ENCODE assay signal across 10 mouse cellular contexts in the genomic region with DNA sequence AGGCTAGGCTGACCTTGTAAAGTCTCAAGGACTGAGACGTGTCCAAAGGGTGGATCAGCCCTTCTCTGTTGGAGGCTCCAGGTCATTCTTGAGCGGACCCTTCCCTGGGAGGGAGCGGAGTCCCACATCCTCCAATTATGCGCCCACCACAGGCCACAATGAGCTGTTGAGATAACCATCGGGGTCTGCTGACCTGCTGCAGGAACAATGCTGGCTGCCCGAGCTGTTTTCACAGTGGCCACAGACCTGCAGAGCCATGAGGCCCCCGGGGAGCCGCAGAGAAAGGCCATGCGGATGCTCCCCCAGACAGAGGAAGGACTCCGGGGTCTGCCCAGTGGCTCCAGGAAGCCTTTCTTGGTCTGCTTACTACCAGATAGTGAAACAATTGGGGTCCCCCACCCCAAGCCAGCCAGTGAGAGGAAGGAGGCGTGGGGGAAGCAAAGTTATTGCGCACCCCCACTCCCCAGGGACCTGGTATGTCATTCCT. TPM values are rescaled to one million over a fixed set of nuclear protein-coding genes. Genes with fewer than 3 reads are reported as not detected.
DNase-seq lines count a peak whose midpoint lies in the region; ATAC-seq and TF ChIP-seq lines count a peak whose summit lies in the region.
"Had no signal": no experiment of that assay in that cellular context is flagged by ENCODE, and none has a peak within 500 bp of the region (broad histone marks: within the 10 kb centered on the region; RNA-seq: fewer than 3 reads in every experiment).

No protein-coding gene starts in this region.

- no peaks in the 10 kb centered on the region for H3K27me3 ChIP-seq in stomach, embryonic 16.5 days (ENCODE audit: control insufficient read depth, insufficient read depth, low read length)
- no peaks in the 10 kb centered on the region for H3K27me3 ChIP-seq in stomach, postnatal 0 days (ENCODE audit: control insufficient read depth, insufficient read depth, low read length)
- H3K27me3 ChIP-seq in heart, postnatal 0 days (ENCODE audit: control insufficient read depth, insufficient read depth, low read length): no peaks in the 10 kb centered on the region
- H3K27me3 ChIP-seq: heart, embryonic 13.5 days; liver, embryonic 13.5 days had no signal

- H3K9ac ChIP-seq in stomach, embryonic 16.5 days (ENCODE audit: low read length): no peak overlapping the region
- no peak overlapping the region for H3K9ac ChIP-seq in stomach, postnatal 0 days (ENCODE audit: low read length)
- H3K9ac ChIP-seq in heart, postnatal 0 days (replicated peaks; ENCODE audit: low read depth, low read length): no peak overlapping the region
- H3K9ac ChIP-seq: heart, embryonic 13.5 days; liver, embryonic 13.5 days had no signal

- H3K4me1 ChIP-seq in stomach, embryonic 16.5 days (ENCODE audit: control insufficient read depth, insufficient read depth, low read length): peaks cover 23% of the 10 kb centered on the region
- peaks cover 5% of the 10 kb centered on the region; the same call in 1 of the 2 replicates for H3K4me1 ChIP-seq in stomach, postnatal 0 days (replicated peaks; ENCODE audit: control insufficient read depth, insufficient read depth)
- H3K4me1 ChIP-seq in heart, postnatal 0 days (ENCODE audit: control insufficient read depth, insufficient read depth): no peaks in the 10 kb centered on the region; the same call in 1 of the 2 replicates

- no peaks in the 10 kb centered on the region for H3K9me3 ChIP-seq in stomach, embryonic 16.5 days (replicated peaks; ENCODE audit: control insufficient read depth, low read length)
- H3K9me3 ChIP-seq in stomach, postnatal 0 days (ENCODE audit: control insufficient read depth, low read length): no peaks in the 10 kb centered on the region
- no peaks in the 10 kb centered on the region for H3K9me3 ChIP-seq in heart, postnatal 0 days (replicated peaks; ENCODE audit: control insufficient read depth, low read length)
- H3K9me3 ChIP-seq: heart, embryonic 13.5 days; liver, embryonic 13.5 days had no signal

- TF ChIP-seq CTCF in stomach, postnatal 0 days (IDR thresholded peaks at IDR 0.05; ENCODE audit: low read depth): no peak
- no peak for TF ChIP-seq CTCF in heart, postnatal 0 days (IDR thresholded peaks at IDR 0.05; ENCODE audit: low read depth)

- H3K36me3 ChIP-seq in stomach, embryonic 16.5 days (ENCODE audit: control insufficient read depth, insufficient read depth, low read length): peaks cover 22% of the 10 kb centered on the region
- peaks cover 23% of the 10 kb centered on the region; the same call in 1 of the 2 replicates for H3K36me3 ChIP-seq in stomach, postnatal 0 days (ENCODE audit: control insufficient read depth, insufficient read depth, low read length)
- H3K36me3 ChIP-seq in heart, postnatal 0 days (replicated peaks; ENCODE audit: control insufficient read depth, insufficient read depth, low read length): peaks cover 50% of the 10 kb centered on the region

- H3K4me3 ChIP-seq in stomach, embryonic 16.5 days (replicated peaks; ENCODE audit: low read length): no peak overlapping the region
- no peak overlapping the region for H3K4me3 ChIP-seq in stomach, postnatal 0 days (ENCODE audit: low read depth, low read length)
- no peak overlapping the region for H3K4me3 ChIP-seq in heart, postnatal 0 days (ENCODE audit: low read depth, low read length)
- H3K4me3 ChIP-seq: heart, embryonic 13.5 days; liver, embryonic 13.5 days had no signal

- peak; percentile 27; the same call in 1 of the 2 replicates for ATAC-seq in stomach, embryonic 16.5 days (ENCODE audit: insufficient read depth, low FRiP score)
- no peak for ATAC-seq in stomach, postnatal 0 days (ENCODE audit: low FRiP score, low TSS enrichment)
- ATAC-seq in heart, postnatal 0 days (ENCODE audit: insufficient read depth, low read depth): peak; percentile 77

- 69% methylated on average over 12 of the region's 12 CpGs for WGBS in stomach, embryonic 16.5 days
- 67% methylated on average over 12 of the region's 12 CpGs for WGBS in stomach, postnatal 0 days
- WGBS in heart, postnatal 0 days: 53% methylated on average over 12 of the region's 12 CpGs

- no peak for TF ChIP-seq EP300 in stomach, postnatal 0 days (optimal IDR thresholded peaks at IDR 0.05)
- TF ChIP-seq EP300 in heart, postnatal 0 days (IDR thresholded peaks at IDR 0.05; ENCODE audit: low read depth): peak; percentile 97

- no peak overlapping the region for H3K4me2 ChIP-seq in stomach, embryonic 16.5 days (ENCODE audit: low read depth, low read length)
- no peak overlapping the region for H3K4me2 ChIP-seq in stomach, postnatal 0 days (replicated peaks; ENCODE audit: low read depth)
- H3K4me2 ChIP-seq in heart, postnatal 0 days (ENCODE audit: low read depth, low read length): no peak overlapping the region
- H3K4me2 ChIP-seq: liver, embryonic 13.5 days had no signal

- DNase-seq in stomach, postnatal 0 days (ENCODE audit: low spot score): no peak
- DNase-seq in heart, postnatal 0 days (ENCODE audit: low spot score): peak; percentile 39
- DNase-seq in kidney, postnatal 36 days: peak; percentile 73 to 74
- DNase-seq in cerebellum, adult 18-20 months: no peak
- DNase-seq in cerebellum, postnatal 36 days: no peak
- DNase-seq in left cerebral cortex, adult 18-20 months (ENCODE audit: low spot score in 2 of 2): no peak
- no peak for DNase-seq in thymus, postnatal 0 days (ENCODE audit: low spot score)
- DNase-seq: liver, embryonic 13.5 days had no signal

- H3K27ac ChIP-seq in stomach, embryonic 16.5 days (ENCODE audit: low read length): no peak overlapping the region
- H3K27ac ChIP-seq in stomach, postnatal 0 days (replicated peaks): no peak overlapping the region
- no peak overlapping the region; the same call in 1 of the 2 replicates for H3K27ac ChIP-seq in heart, postnatal 0 days (ENCODE audit: low read depth)
- H3K27ac ChIP-seq: liver, embryonic 13.5 days had no signal

RNA-seq across cellular contexts. Expression of a gene that starts 37.4 kb away (rescaled TPM):
- 54.4 and 59.5 TPM in 2 replicates for polyA plus RNA-seq in stomach, embryonic 16.5 days (2015; fragmentation: Nextera tagmentation; extraction: Ambion mirVana)
- 55.3 and 66.5 TPM in 2 replicates for polyA plus RNA-seq in stomach, postnatal 0 days (2015; fragmentation: Nextera tagmentation; extraction: Ambion mirVana)
- 95.3 and 149 TPM in 2 replicates for total RNA-seq in heart, postnatal 0 days (2014; rRNA removed; ENCODE audit: low replicate concordance)
- polyA plus RNA-seq in heart, postnatal 0 days (2015; fragmentation: Nextera tagmentation; extraction: Ambion mirVana): 87.4 and 116 TPM in 2 replicates
- total RNA-seq in left cerebral cortex, adult 18-20 months (2021): 100 to 1,000 TPM; 134 to 137 TPM
- polyA plus RNA-seq in thymus, postnatal 0 days (2015; fragmentation: Nextera tagmentation; extraction: Ambion mirVana): 43.0 and 63.3 TPM in 2 replicates

Comparison
In these comparisons a context has a peak if more than half of its experiments do, and no peak if none do; other contexts are left out.
1. DNase-seq: peak in heart, postnatal 0 days (single experiment) and kidney, postnatal 36 days (2 of 2); none in stomach, postnatal 0 days (single experiment), cerebellum, adult 18-20 months (0 of 2), cerebellum, postnatal 36 days (0 of 2), left cerebral cortex, adult 18-20 months (0 of 2) and thymus, postnatal 0 days (single experiment).